Mouse (Mus musculus): Measurements from ENCODE around the gene 9230110F15Rik. TPM values are rescaled to one million over a fixed set of nuclear protein-coding genes. Genes with fewer than 3 reads are reported as not detected.
"Not testable (repeated sequence)": the region's sequence is repeated elsewhere in the genome, so short reads cannot be mapped to it uniquely, and the experiment has no call there.

The 9230110F15Rik gene
- not detected for polyA plus RNA-seq (2017; shearing (Covaris generic))

- no peak for ATAC-seq
Measured at GRCm38 (mm10) chr9:35844050-35844449, at the start of gene 9230110F15Rik. TSS of gene 9230110F15Rik (minus strand) at chr9:35844150.

- ATAC-seq: not testable (repeated sequence)
Measured at GRCm38 (mm10) chr9:35893112-35893511, 49.2 kb upstream of the 9230110F15Rik start.

- ATAC-seq: not testable (repeated sequence)
Measured at GRCm38 (mm10) chr9:35817881-35818280, 26.1 kb downstream of the 9230110F15Rik start.

- no peak for ATAC-seq
Measured at GRCm38 (mm10) chr9:35798146-35798545, 45.8 kb downstream of the 9230110F15Rik start.

- ATAC-seq: no peak
Measured at GRCm38 (mm10) chr9:35790001-35790400, 53.9 kb downstream of the 9230110F15Rik start, which contains the start of the genes Gm27235 and D730048I06Rik. TSS of gene Gm27235 (minus strand) at chr9:35790101. TSS of gene D730048I06Rik (minus strand) at chr9:35790112.

Other genes with a start within 250 kb of the 9230110F15Rik start
- gene Pate4, start 232.2 kb downstream of the 9230110F15Rik start, polyA plus RNA-seq (2017; shearing (Covaris generic)): under 1 TPM in 1 of 2 experiments, not detected in 1; 0.42 TPM
- gene Pate3, start 195.9 kb downstream of the 9230110F15Rik start, polyA plus RNA-seq (2017; shearing (Covaris generic)): not detected
- gene Pate1, start 156.8 kb downstream of the 9230110F15Rik start, polyA plus RNA-seq (2017; shearing (Covaris generic)): not detected
- gene Gm17677, start 103.1 kb downstream of the 9230110F15Rik start, polyA plus RNA-seq (2017; shearing (Covaris generic)): not detected
- gene Gm17727, start 66.0 kb downstream of the 9230110F15Rik start, polyA plus RNA-seq (2017; shearing (Covaris generic)): not detected
- not detected for gene Gm27235, start 54.0 kb downstream of the 9230110F15Rik start, polyA plus RNA-seq (2017; shearing (Covaris generic))
- not detected for gene D730048I06Rik, start 54.0 kb downstream of the 9230110F15Rik start, polyA plus RNA-seq (2017; shearing (Covaris generic))
- not detected for gene 9230113P08Rik, start 64.3 kb upstream of the 9230110F15Rik start, polyA plus RNA-seq (2017; shearing (Covaris generic))